Comparison of ENCODE assay signal across 8 mouse cellular contexts in the genomic region with DNA sequence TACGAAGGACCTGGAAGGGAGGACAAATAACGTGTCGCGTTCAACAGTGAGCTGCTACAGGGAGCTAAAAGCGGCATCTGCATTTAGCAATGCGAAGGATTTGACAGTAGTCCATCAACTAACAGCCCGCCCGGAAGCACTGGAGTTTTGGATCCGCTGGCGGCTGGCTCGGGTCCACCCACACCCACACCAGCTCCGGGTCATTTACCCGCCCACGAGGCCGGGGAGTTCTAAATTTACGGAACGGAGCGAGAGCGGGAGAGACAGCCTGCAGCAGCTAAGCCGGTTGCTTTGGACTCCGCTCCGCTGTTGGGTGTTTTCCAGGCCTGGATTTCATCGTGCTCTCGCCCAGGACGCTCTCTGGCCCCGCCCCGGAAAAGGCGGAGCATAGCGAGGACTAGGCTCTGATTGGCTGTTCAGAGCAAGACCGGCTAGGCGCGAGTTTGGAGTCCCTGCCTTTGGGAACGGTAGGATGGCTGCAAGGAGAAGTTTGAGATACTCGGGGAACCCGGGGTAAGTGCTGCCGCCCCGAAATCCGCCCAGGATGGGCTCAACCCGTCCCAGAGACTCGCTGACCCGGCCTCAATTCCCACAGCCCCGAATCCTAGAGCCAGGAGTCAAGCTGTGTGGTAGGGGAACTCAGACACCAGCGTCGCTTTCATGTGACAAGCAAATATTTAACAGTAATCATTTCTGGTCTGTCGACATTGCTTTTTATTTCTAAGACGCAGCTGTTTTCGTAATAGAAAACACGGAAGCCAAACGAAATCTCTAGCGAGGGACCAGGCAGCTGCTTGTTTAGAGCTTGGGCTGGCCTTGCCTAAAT. TPM values are rescaled to one million over a fixed set of nuclear protein-coding genes. Genes with fewer than 3 reads are reported as not detected.
A peak's percentile ranks its signal among the peaks of the same experiment; 100 is the strongest.
DNase-seq lines count a peak whose midpoint lies in the region; ATAC-seq and TF ChIP-seq lines count a peak whose summit lies in the region.

Gene Cenpu, plus strand, starts transcription at position 414 of the 826 bp plus-strand sequence.

- TF ChIP-seq EP300 in heart, postnatal 0 days (IDR thresholded peaks at IDR 0.05; ENCODE audit: low read depth): peak; percentile 90

- peaks cover 21% of the 10 kb centered on the region for H3K4me1 ChIP-seq in E14TG2a.4 (replicated peaks; ENCODE audit: low read depth, low read length)
- peaks cover 16% of the 10 kb centered on the region for H3K4me1 ChIP-seq in forebrain, embryonic 12.5 days
- H3K4me1 ChIP-seq in heart, postnatal 0 days (ENCODE audit: control insufficient read depth, insufficient read depth): peaks cover 16% of the 10 kb centered on the region
- H3K4me1 ChIP-seq in liver, embryonic 16.5 days (ENCODE audit: control insufficient read depth, low read depth, low read length): peaks cover 32% of the 10 kb centered on the region
- H3K4me1 ChIP-seq in neural tube, embryonic 13.5 days (replicated peaks): peaks cover 11% of the 10 kb centered on the region
- H3K4me1 ChIP-seq in testis, adult 2 months (ENCODE audit: control insufficient read depth, insufficient read depth, low read length): peaks cover 4% of the 10 kb centered on the region

- H3K27ac ChIP-seq in forebrain, embryonic 12.5 days: peak within 1 kb of the TSS; percentile 78
- H3K27ac ChIP-seq in heart, postnatal 0 days (ENCODE audit: low read depth): peak within 1 kb of the TSS; percentile 84
- peak within 1 kb of the TSS; percentile 98 for H3K27ac ChIP-seq in liver, embryonic 16.5 days (ENCODE audit: low read length)
- H3K27ac ChIP-seq in neural tube, embryonic 13.5 days (replicated peaks): peak within 1 kb of the TSS; percentile 86
- H3K27ac ChIP-seq in testis, adult 2 months (ENCODE audit: control insufficient read depth, insufficient read depth, low read depth, low read length): peak within 1 kb of the TSS; percentile 90

- H3K4me3 ChIP-seq in E14TG2a.4 (replicated peaks; ENCODE audit: low read length): peak within 1 kb of the TSS; percentile 96
- H3K4me3 ChIP-seq in forebrain, embryonic 12.5 days (replicated peaks): peak within 1 kb of the TSS; percentile 67
- peak within 1 kb of the TSS; percentile 71 for H3K4me3 ChIP-seq in heart, postnatal 0 days (ENCODE audit: low read depth, low read length)
- peak within 1 kb of the TSS; percentile 89 for H3K4me3 ChIP-seq in liver, embryonic 16.5 days (ENCODE audit: low read depth, low read length)
- peak within 1 kb of the TSS; percentile 73 for H3K4me3 ChIP-seq in neural tube, embryonic 13.5 days
- H3K4me3 ChIP-seq in testis, adult 2 months (ENCODE audit: control insufficient read depth, low read depth, low read length): peak within 1 kb of the TSS; percentile 93

- under 1% methylated on average over 50 of the region's 50 CpGs for WGBS in forebrain, embryonic 12.5 days
- under 1% methylated on average over 50 of the region's 50 CpGs for WGBS in heart, postnatal 0 days
- under 1% methylated on average over 50 of the region's 50 CpGs for WGBS in liver, embryonic 16.5 days (ENCODE audit: insufficient replicate concordance)
- WGBS in neural tube, embryonic 13.5 days: under 1% methylated on average over 50 of the region's 50 CpGs

- H3K36me3 ChIP-seq in E14TG2a.4 (ENCODE audit: insufficient read depth, low read length): peaks cover 22% of the 10 kb centered on the region
- H3K36me3 ChIP-seq in forebrain, embryonic 12.5 days (replicated peaks): peaks cover 9% of the 10 kb centered on the region
- H3K36me3 ChIP-seq in heart, postnatal 0 days (replicated peaks; ENCODE audit: control insufficient read depth, insufficient read depth, low read length): peaks cover 5% of the 10 kb centered on the region; the same call in 1 of the 2 replicates
- H3K36me3 ChIP-seq in liver, embryonic 16.5 days (ENCODE audit: control insufficient read depth, insufficient read depth): peaks cover 5% of the 10 kb centered on the region
- H3K36me3 ChIP-seq in neural tube, embryonic 13.5 days: 0 out of 2 replicates have a peak, but pooled peaks cover 6% of the 10 kb centered on the region
- no peaks in the 10 kb centered on the region; the same call in none of the 2 replicates for H3K36me3 ChIP-seq in testis, adult 2 months (ENCODE audit: control insufficient read depth, insufficient read depth, low read length)

- TF ChIP-seq POLR2A in testis, adult 2 months (IDR thresholded peaks at IDR 0.05; ENCODE audit: control insufficient read depth, low read depth, low read length): peak; percentile 83

- peak; percentile 100 for DNase-seq in c-Kit-positive CD71-positive TER-119-positive erythroid progenitor cells, embryonic 14.5 days (ENCODE audit: low spot score)
- DNase-seq in heart, postnatal 0 days (ENCODE audit: low spot score): peak; percentile 100
- peak; percentile 100 for DNase-seq in kidney, postnatal 4 days

- no peaks in the 10 kb centered on the region for H3K9me3 ChIP-seq in E14TG2a.4 (ENCODE audit: low read length)
- no peaks in the 10 kb centered on the region for H3K9me3 ChIP-seq in forebrain, embryonic 12.5 days
- no peaks in the 10 kb centered on the region for H3K9me3 ChIP-seq in heart, postnatal 0 days (replicated peaks; ENCODE audit: control insufficient read depth, low read length)
- no peaks in the 10 kb centered on the region for H3K9me3 ChIP-seq in liver, embryonic 16.5 days (replicated peaks; ENCODE audit: control insufficient read depth, low read length)
- H3K9me3 ChIP-seq in neural tube, embryonic 13.5 days: no peaks in the 10 kb centered on the region

- H3K4me2 ChIP-seq in forebrain, embryonic 12.5 days: peak within 1 kb of the TSS; percentile 81
- H3K4me2 ChIP-seq in heart, postnatal 0 days (ENCODE audit: low read depth, low read length): peak within 1 kb of the TSS; percentile 81
- peak within 1 kb of the TSS; percentile 86 for H3K4me2 ChIP-seq in liver, embryonic 16.5 days (ENCODE audit: low read depth, low read length)
- peak within 1 kb of the TSS; percentile 78 for H3K4me2 ChIP-seq in neural tube, embryonic 13.5 days

- ATAC-seq in forebrain, embryonic 12.5 days (ENCODE audit: low FRiP score): peak; percentile 98
- ATAC-seq in heart, postnatal 0 days (ENCODE audit: insufficient read depth, low read depth): peak; percentile 98
- peak; percentile 90 for ATAC-seq in liver, embryonic 16.5 days (ENCODE audit: low read depth)
- ATAC-seq in neural tube, embryonic 13.5 days (ENCODE audit: low read depth): peak; percentile 99

- no peak for TF ChIP-seq CTCF in E14TG2a.4 (conservative IDR thresholded peaks at IDR 0.05; ENCODE audit: low read length)
- no peak for TF ChIP-seq CTCF in heart, postnatal 0 days (IDR thresholded peaks at IDR 0.05; ENCODE audit: low read depth)
- no peak for TF ChIP-seq CTCF in testis, adult 2 months (IDR thresholded peaks at IDR 0.05; ENCODE audit: control insufficient read depth, insufficient read depth, insufficient replicate concordance, low read depth, low read length)

- no peaks in the 10 kb centered on the region for H3K27me3 ChIP-seq in E14TG2a.4 (ENCODE audit: insufficient read depth, low read length)
- H3K27me3 ChIP-seq in forebrain, embryonic 12.5 days: 0 out of 2 replicates have a peak, but pooled peaks cover 3% of the 10 kb centered on the region
- H3K27me3 ChIP-seq in heart, postnatal 0 days (ENCODE audit: control insufficient read depth, insufficient read depth, low read length): no peaks in the 10 kb centered on the region
- no peaks in the 10 kb centered on the region for H3K27me3 ChIP-seq in liver, embryonic 16.5 days (ENCODE audit: control insufficient read depth, insufficient read depth, low read depth, low read length)
- H3K27me3 ChIP-seq in neural tube, embryonic 13.5 days: no peaks in the 10 kb centered on the region; the same call in 1 of the 2 replicates
- no peaks in the 10 kb centered on the region for H3K27me3 ChIP-seq in testis, adult 2 months (ENCODE audit: control insufficient read depth, insufficient read depth, low read length)

- peak within 1 kb of the TSS; percentile 59 for H3K9ac ChIP-seq in forebrain, embryonic 12.5 days
- H3K9ac ChIP-seq in heart, postnatal 0 days (replicated peaks; ENCODE audit: low read depth, low read length): peak within 1 kb of the TSS; percentile 56
- peak within 1 kb of the TSS; percentile 75 for H3K9ac ChIP-seq in liver, embryonic 16.5 days (ENCODE audit: low read depth, low read length)
- H3K9ac ChIP-seq in neural tube, embryonic 13.5 days: peak within 1 kb of the TSS; percentile 75

RNA-seq across cellular contexts. Expression of gene Cenpu, which starts in this region (rescaled TPM):
- polyA plus RNA-seq in forebrain, embryonic 12.5 days (2016; fragmentation: Nextera tagmentation; extraction: Ambion mirVana): 27.4 and 36.4 TPM in 2 replicates
- total RNA-seq in heart, postnatal 0 days (2014; rRNA removed; ENCODE audit: low replicate concordance): 1.1 and 2.4 TPM in 2 replicates
- polyA plus RNA-seq in heart, postnatal 0 days (2015; fragmentation: Nextera tagmentation; extraction: Ambion mirVana): 4.3 and 5.3 TPM in 2 replicates
- polyA plus RNA-seq in liver, embryonic 16.5 days (2015; fragmentation: Nextera tagmentation; extraction: Ambion mirVana): 12.3 and 14.1 TPM in 2 replicates
- polyA plus RNA-seq in neural tube, embryonic 13.5 days (2015; fragmentation: Nextera tagmentation; extraction: Ambion mirVana): 7.1 and 10.3 TPM in 2 replicates
- 36.9 and 43.4 TPM in 2 replicates for polyA plus RNA-seq in testis, adult 2 months (2012; rRNA removed)

Comparison
In these comparisons a context has a peak if more than half of its experiments do, and no peak if none do; other contexts are left out.
1. Peak in every context shown above with its lines: DNase-seq, ATAC-seq, H3K4me3 ChIP-seq and H3K27ac ChIP-seq.